Mouse (Mus musculus): ENCODE measurements around the gene Usp10. TPM values are rescaled to one million over a fixed set of nuclear protein-coding genes. Genes with fewer than 3 reads are reported as not detected.

Gene Usp10
- total and polyA plus RNA-seq, 3 experiments: 227 to 398 (median 263) TPM

DNA sequence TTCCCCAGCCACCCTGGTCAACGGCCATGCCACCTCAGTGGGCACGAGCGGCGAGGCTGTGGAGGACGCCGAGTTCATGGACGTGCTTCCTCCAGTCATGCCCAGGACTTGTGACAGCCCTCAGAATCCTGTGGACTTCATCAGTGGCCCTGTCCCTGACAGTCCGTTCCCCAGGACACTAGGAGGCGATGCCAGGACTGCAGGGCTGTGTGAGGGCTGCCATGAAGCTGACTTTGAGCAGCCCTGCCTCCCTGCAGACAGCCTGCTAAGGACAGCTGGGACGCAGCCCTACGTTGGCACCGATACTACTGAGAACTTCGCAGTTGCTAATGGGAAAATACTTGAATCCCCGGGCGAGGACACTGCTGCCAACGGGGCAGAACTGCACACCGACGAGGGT is 31.3 kb downstream of the Usp10 start:
- Histone ChIP-seq H3K9ac (ENCODE audit: control insufficient read depth, low read depth, low read length, poor library complexity, severe bottlenecking) (no peak overlapping the region), H3K36me3 (ENCODE audit: control insufficient read depth in 1 of 2, insufficient read depth in 2 of 2, low read length in 2 of 2) (peaks cover 0 to 19% of the 10 kb centered on the region in 2 experiments; a peak in 2 of 4 replicates), H3K4me1 (ENCODE audit: control insufficient read depth in 1 of 2, insufficient read depth in 2 of 2, low read length in 2 of 2) (no peaks in the 10 kb centered on the region), H3K79me2 (ENCODE audit: control insufficient read depth, insufficient read depth, low read length, poor library complexity) (peaks cover 33% of the 10 kb centered on the region), H3K4me3 (ENCODE audit: control insufficient read depth in 1 of 2, insufficient read depth in 1 of 2, low read depth in 2 of 2, low read length in 2 of 2) (no peak overlapping the region), H3K27me3 (ENCODE audit: control insufficient read depth in 1 of 2, insufficient read depth in 2 of 2, low read length in 2 of 2) (no peaks in the 10 kb centered on the region), H3K9me3 (replicated peaks; ENCODE audit: insufficient read depth, low read length) (no peaks in the 10 kb centered on the region), H3K27ac (ENCODE audit: control insufficient read depth, low read depth, low read length) (no peak overlapping the region)
- DNase-seq (ENCODE audit: low read depth, low spot score): no peak
- TF ChIP-seq EP300 (IDR thresholded peaks at IDR 0.05; ENCODE audit: low read depth in 1 of 2, low read length in 2 of 2) (no peak), ETS1 (IDR thresholded peaks at IDR 0.05; ENCODE audit: low read depth, low read length) (no peak), POLR2AphosphoS5 (IDR thresholded peaks at IDR 0.05; ENCODE audit: borderline replicate concordance, low read depth, low read length) (no peak), KAT2A (conservative IDR thresholded peaks at IDR 0.05; ENCODE audit: low read depth, low read length) (no peak), TCF12 (IDR thresholded peaks at IDR 0.05; ENCODE audit: low read depth, low read length) (no peak), USF2 (IDR thresholded peaks at IDR 0.05; ENCODE audit: borderline replicate concordance in 1 of 2, insufficient read depth in 1 of 2, low read depth in 1 of 2, low read length in 2 of 2) (no peak), ZNF384 (IDR thresholded peaks at IDR 0.05; ENCODE audit: low read depth, low read length) (no peak), MAFK (IDR thresholded peaks at IDR 0.05; ENCODE audit: borderline replicate concordance, low read depth, low read length) (no peak), GABPA (IDR thresholded peaks at IDR 0.05; ENCODE audit: low read depth, low read length) (no peak), MYC (IDR thresholded peaks at IDR 0.05; ENCODE audit: low read depth, low read length) (no peak), MAX (IDR thresholded peaks at IDR 0.05; ENCODE audit: low read length) (no peak)

- TF ChIP-seq ETS1 (IDR thresholded peaks at IDR 0.05; ENCODE audit: low read depth, low read length) (no peak), CHD2 (IDR thresholded peaks at IDR 0.05; ENCODE audit: low read length) (no peak), CHD1 (IDR thresholded peaks at IDR 0.05; ENCODE audit: low read depth, low read length) (no peak), CTCF (IDR thresholded peaks at IDR 0.05 in 2 of 3, conservative IDR thresholded peaks at IDR 0.05 in 1 of 3; ENCODE audit: control insufficient read depth in 1 of 3, insufficient read depth in 1 of 3, low read depth in 2 of 3, low read length in 3 of 3, poor library complexity in 1 of 3, severe bottlenecking in 1 of 3) (no peak), GABPA (IDR thresholded peaks at IDR 0.05; ENCODE audit: low read depth, low read length) (no peak), SIN3A (IDR thresholded peaks at IDR 0.05; ENCODE audit: low read length) (no peak), KAT2A (conservative IDR thresholded peaks at IDR 0.05; ENCODE audit: low read depth, low read length) (no peak), POLR2AphosphoS5 (IDR thresholded peaks at IDR 0.05; ENCODE audit: borderline replicate concordance, low read depth, low read length) (no peak), ZC3H11A (IDR thresholded peaks at IDR 0.05; ENCODE audit: low read depth, low read length) (no peak), MAFK (IDR thresholded peaks at IDR 0.05; ENCODE audit: borderline replicate concordance, low read depth, low read length) (no peak), USF2 (IDR thresholded peaks at IDR 0.05; ENCODE audit: borderline replicate concordance in 1 of 2, insufficient read depth in 1 of 2, low read depth in 1 of 2, low read length in 2 of 2) (no peak), SMC3 (IDR thresholded peaks at IDR 0.05; ENCODE audit: low read depth, low read length) (no peak), RAD21 (IDR thresholded peaks at IDR 0.05; ENCODE audit: low read depth, low read length) (no peak)
Measured at GRCm38 (mm10) chr8:119943616-119944015, 33.5 kb downstream of the Usp10 start.

More at GRCm38 (mm10) chr8:119943616-119944015, 33.5 kb downstream of the Usp10 start:
- no peaks in the 10 kb centered on the region for H3K9me3 ChIP-seq (replicated peaks; ENCODE audit: insufficient read depth, low read length)
- H3K4me3 ChIP-seq (ENCODE audit: control insufficient read depth in 1 of 2, insufficient read depth in 1 of 2, low read depth in 2 of 2, low read length in 2 of 2): no peak overlapping the region
- no peak overlapping the region for H3K9ac ChIP-seq (ENCODE audit: control insufficient read depth, low read depth, low read length, poor library complexity, severe bottlenecking)
- no peak overlapping the region for H3K27ac ChIP-seq (ENCODE audit: control insufficient read depth, low read depth, low read length)
- peaks cover 0 to 25% of the 10 kb centered on the region in 2 experiments; a peak in 2 of 4 replicates for H3K36me3 ChIP-seq (ENCODE audit: control insufficient read depth in 1 of 2, insufficient read depth in 2 of 2, low read length in 2 of 2)
- H3K79me2 ChIP-seq (ENCODE audit: control insufficient read depth, insufficient read depth, low read length, poor library complexity): peaks cover 25% of the 10 kb centered on the region
- no peaks in the 10 kb centered on the region for H3K27me3 ChIP-seq (ENCODE audit: control insufficient read depth in 1 of 2, insufficient read depth in 2 of 2, low read length in 2 of 2)
- H3K4me1 ChIP-seq (ENCODE audit: control insufficient read depth in 1 of 2, insufficient read depth in 2 of 2, low read length in 2 of 2): no peaks in the 10 kb centered on the region
- DNase-seq (ENCODE audit: low read depth, low spot score): no peak
